Mouse (Mus musculus) erythroid progenitor cell, adult 5-6 weeks (primary cell): ENCODE measurements at regions not wholly inside any gene's neighbourhood (a gene's known extent, or its start where the extent isn't known, plus 50 kb on each side); places are given as distances from the start of the nearest gene placed in this dataset.
A peak's percentile ranks its signal among the peaks of the same experiment; 100 is the strongest.

ENCODE experiments used
- ATAC-seq: replicated peaks from 2 replicates; pipeline ENCODE4 v1.8.0; 2016; ENCODE audit warnings: moderate number of reproducible peaks, mild to moderate bottlenecking, moderate TSS enrichment, inconsistent platforms; ENCODE audit not compliant: poor library complexity, low FRiP score, severe bottlenecking

- ATAC-seq: no peak
Observed at GRCm38 (mm10) chr11:111767012-111767392, 701.0 kb downstream of the Kcnj2 start.

GRCm38 (mm10) chr11:111774108-111774679, 708.2 kb downstream of the Kcnj2 start:
- ATAC-seq: peak; percentile 39; the same call in 1 of the 2 replicates

DNA sequence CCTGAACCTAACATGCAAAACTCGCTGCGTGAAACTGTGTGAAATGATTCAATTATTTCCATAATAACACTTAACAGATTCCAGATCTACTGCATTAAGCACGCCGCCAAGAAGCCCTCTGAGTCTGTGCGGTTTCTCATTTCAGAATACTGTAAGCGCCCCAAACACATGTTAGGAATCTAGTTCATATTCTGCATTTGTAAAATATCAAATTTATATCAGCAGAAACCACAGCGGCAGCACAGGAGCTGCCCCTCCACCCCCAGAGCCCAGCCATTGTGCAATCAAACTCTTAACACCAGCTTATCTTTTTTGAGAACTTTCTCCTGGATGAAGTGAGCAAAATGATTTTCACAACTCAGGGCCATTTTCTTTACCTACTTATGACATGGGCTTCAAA, 715.4 kb downstream of the Kcnj2 start:
- no peak for ATAC-seq

DNA sequence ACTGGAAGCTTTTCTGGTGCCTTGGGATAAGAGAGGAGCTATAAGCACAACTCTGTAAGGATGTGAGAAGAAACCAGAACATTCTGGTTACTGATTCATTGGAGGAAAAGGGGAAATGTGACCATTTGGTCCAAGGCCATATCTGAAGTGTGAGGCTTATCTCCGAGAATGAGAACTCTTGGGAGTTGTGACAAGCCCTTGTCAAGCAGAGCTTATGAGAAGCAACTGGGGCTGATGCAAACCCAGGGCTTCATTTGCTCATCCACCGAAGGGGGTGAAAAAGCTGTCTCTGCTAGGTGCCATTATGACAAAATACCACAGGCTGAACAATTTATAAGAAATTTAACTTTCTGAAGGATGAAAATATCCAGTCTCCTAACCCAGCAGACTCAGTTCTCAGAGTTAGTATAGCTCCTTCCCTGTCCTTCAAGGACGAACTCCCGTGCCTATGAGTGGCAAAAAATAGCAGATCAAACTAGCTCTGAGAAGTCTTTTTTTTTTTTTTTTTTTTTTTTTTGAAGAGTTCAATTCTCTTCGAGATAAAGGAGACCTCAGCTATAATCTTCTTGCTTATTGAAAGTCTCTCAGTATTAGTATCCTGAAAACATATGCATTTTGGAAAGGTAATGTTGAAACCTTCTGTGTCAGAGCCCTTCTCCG, 725.4 kb downstream of the Kcnj2 start:
- ATAC-seq: no peak

GRCm38 (mm10) chr11:111801033-111801432, 735.1 kb downstream of the Kcnj2 start:
- no peak for ATAC-seq

DNA sequence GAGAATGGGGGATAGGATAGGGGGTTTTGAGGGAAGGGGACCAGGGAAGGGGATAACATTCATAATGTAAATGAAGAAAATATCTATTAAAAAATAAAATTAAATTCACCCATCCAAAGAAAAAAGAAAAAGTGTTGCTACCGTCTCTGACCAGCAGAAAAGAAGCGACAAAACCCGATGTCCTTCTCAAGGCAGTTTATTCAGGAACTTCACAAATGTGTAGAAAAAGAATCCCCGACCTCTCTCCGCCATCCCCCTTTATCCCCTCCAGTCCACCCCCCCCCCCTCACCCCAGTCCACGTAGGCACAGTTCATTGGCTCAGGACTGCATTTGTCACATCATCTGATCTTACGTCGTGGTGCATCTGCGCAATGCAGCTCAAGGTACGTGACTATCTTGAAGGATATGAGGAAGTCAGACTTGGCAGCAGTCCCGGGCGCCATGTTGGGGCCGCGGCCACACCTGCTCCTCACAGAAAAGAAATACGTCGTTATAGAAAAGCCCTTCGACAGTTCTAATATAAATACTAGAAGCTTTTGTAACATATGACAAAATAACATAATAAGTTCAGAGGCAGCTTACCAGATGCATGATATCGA, 750.3 kb downstream of the Kcnj2 start:
- ATAC-seq: no peak

GRCm38 (mm10) chr11:111818124-111818523, 752.2 kb downstream of the Kcnj2 start:
- ATAC-seq: no peak

DNA sequence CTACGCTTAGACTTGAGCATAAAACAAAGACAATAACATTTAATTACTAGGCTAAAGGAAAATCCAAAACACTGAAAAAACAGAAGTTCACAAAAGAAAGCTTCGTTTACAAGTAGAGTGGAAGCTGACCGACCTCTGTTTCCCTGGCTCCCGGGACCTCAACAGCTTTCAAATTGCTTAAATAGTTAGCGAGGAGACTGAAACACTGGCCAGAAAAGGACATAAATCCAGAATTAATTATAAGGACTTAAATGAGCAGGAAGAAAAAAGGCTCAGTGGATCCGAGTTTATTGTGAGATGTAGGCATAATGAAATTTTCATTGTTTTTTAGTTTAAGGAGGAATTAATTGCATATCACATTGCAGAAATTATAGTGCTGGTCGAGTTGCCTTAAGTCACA, 754.4 kb downstream of the Kcnj2 start:
- ATAC-seq: no peak

DNA sequence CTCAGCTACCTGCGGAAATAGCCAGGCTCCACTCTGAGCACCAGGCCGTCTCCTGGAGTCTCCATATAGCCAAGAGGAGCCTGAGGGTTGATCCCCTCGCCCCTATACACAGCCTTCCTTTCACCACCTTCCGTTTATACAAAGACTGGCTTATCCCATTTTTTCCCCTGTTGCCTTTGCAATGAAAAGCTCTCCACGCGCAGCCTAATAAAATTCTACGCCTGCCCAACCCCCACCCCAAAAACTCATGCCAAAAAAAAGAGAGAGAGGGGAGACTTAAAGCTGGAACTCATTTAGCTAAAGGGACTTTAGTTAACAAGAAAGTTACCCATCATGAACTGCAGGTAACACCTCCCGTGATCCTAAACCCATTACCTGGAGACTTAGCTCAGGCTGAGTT, 762.5 kb downstream of the Kcnj2 start:
- no peak for ATAC-seq

DNA sequence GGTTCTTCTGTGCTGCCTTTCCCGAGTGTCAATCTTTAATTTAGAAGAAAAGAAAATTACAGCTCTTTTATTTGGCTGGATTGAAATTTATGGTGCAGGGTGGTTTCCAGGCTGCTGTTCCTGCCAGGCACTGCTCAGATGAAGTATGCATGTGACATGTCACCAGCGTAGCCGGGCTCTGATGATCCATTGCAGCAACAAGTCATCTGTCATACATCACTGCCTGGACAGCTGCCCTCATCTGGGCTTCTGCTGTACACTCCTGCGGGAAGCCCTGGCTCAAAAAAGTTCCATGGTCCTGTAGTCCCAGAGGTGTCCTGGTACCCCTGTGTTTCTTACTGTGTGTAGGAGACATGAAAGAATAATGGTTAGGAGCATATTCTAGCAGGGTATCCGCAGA, 773.0 kb downstream of the Kcnj2 start:
- no peak for ATAC-seq

GRCm38 (mm10) chr11:111843728-111844258, 777.8 kb downstream of the Kcnj2 start:
- no peak for ATAC-seq

- ATAC-seq: no peak
Observed at GRCm38 (mm10) chr11:111844382-111845027, 778.5 kb downstream of the Kcnj2 start.

DNA sequence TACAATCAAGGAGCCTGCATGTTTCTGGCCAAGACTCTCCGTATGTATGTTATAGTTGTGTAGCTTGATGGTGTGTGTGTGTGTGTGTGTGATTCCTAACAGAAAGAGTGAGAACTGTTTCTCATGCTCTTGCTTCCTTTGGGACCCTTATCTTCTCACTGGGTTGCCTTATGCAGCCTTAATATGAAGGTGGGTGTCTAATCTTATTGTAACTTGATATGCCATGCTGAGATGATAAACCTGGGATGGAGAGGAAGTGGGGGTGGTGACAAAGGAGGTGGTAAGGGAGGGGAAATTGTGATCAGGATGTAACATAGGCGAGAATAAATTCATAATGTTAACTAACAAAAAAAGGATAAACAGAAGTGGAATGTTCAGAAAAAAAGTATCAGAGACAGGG, 791.3 kb downstream of the Kcnj2 start:
- ATAC-seq: no peak

GRCm38 (mm10) chr11:111858111-111858510, 792.1 kb downstream of the Kcnj2 start:
- ATAC-seq: no peak

GRCm38 (mm10) chr11:111865143-111865542, 799.2 kb downstream of the Kcnj2 start:
- no peak for ATAC-seq

- ATAC-seq: no peak
Observed at GRCm38 (mm10) chr11:111875406-111875805, 809.4 kb downstream of the Kcnj2 start.

DNA sequence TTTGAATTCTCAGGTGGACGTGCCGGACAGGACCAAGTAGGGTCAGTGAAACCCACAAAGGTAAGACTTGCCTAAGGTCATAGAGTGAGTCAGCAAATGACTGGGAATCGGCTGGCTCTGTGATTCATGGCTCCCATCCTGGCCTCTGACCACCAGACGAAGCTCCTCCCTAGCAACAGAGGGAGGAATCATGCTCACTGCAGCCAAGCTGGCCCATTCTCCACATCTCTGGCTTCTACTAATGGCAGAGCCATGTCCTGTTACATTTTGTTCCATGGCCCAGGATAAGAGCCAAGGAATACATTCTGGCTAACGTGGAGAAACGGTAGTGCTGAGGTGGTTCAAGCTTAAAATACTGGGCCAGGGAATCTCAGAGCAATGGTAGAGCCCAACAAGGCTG, 814.2 kb downstream of the Kcnj2 start:
- ATAC-seq: no peak

GRCm38 (mm10) chr11:111890026-111890425, 824.1 kb downstream of the Kcnj2 start:
- no peak for ATAC-seq

DNA sequence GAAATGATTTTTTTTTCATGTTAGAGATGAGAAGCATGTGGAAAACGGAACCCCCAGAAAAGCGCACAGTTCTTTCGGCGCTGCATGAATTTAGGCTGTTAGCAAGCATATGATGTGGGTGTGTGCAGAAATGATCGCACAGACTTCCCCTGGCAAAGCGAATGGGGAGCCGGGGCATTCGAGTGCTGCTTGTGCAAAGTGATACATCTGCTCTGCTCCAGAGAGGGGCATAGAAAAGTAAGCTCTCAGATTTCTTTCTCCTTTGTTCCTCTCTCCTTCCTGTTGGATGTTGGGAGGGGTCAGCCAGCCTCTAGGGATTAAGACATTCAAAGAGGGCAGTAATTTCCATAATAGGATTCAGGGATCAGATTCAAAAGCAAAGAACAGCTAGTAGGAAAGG, 827.9 kb downstream of the Kcnj2 start:
- no peak for ATAC-seq

DNA sequence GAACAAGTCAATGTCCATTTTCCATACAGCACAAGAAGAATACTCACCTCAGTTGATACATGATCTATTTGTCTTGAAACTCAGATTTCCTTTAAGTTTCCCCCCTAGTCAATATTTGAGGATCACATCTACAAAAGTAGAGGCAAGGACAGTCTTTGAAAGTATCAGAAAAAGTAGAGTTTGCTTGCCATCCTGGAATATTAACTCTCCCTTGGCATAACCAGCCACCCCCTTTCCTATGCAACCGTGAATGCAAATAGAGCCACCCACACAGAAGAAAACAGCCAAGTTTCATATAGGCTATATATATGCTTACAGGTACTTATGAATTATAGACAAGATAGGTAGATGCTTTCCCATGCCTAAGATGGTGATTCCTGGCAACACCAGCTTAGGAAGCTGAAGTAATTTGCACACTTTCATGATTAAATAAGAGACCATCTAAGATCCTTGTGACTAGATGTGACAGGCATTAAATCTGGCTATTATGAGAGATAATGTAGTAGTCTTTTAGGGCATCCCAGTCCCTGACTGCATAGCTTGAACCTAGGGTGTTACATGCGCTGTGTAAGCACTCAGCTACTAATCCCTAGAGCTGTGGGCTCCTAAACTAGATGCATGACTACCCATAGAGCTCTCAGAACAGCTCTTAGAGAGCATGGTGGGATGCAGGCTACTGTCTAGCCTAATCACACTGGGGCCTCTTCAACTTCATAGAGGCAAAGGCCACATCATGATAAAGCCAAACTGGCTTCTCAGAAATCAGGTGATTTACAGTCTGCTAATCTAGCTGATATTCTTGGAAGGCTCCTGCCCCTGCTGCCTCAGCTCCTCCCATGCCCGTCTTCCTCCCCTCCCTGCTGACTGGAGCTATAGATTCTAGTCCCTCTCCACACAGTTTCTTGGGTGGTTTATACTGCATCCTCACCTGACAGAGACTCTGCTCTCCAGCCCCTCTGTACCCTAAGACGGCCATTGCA, 829.5 kb downstream of the Kcnj2 start:
- ATAC-seq: no peak
